In the genomic region with DNA sequence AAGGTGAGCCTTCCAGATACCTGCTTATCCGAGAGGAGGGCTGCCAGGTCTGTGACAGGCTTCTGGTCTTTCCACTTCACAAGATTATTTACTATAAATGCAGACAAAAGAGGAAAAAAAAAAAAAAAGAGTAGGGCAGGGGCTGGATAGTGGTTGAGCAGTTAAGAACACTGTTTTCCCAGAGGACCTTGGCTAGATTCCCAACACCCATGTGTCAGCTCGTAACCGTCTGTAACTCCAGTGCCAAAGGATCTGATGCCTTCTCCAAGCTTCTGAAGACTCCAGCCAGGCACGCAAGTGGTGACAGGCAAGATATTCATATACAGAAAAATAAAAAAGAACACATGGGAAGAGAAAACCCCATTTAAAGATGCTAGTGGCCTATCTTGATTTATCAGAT, we compare ENCODE assay signal across 19 mouse cellular contexts. TPM values are rescaled to one million over a fixed set of nuclear protein-coding genes. Genes with fewer than 3 reads are reported as not detected.
A peak's percentile ranks its signal among the peaks of the same experiment; 100 is the strongest.
DNase-seq lines count a peak whose midpoint lies in the region.
"Had no signal": no experiment of that assay in that cellular context is flagged by ENCODE, and none has a peak within 500 bp of the region (broad histone marks: within the 10 kb centered on the region; RNA-seq: fewer than 3 reads in every experiment).

No protein-coding gene starts in this region.

- peak; percentile 39 for DNase-seq in adrenal gland, postnatal 14 days
- DNase-seq in adrenal gland, adult 18-20 months (ENCODE audit: low spot score in 2 of 2), result no peak
- peak; percentile 26 for DNase-seq in gastrocnemius, adult 18-20 months (ENCODE audit: low spot score)
- no peak for DNase-seq in gastrocnemius, adult 8-10 months (ENCODE audit: low spot score in 2 of 2)
- DNase-seq in 3T3-L1 (ENCODE audit: low read depth, low spot score), result peak; percentile 47
- DNase-seq in fat pad, adult 2 months (ENCODE audit: extremely low read depth, low read depth, low spot score), result peak; percentile 70
- no peak for DNase-seq in spleen, postnatal 14 days (ENCODE audit: low spot score in 2 of 2)
- DNase-seq: cerebellum, adult 8-10 months; gastrocnemius, postnatal 14 days; heart, postnatal 14 days; kidney, postnatal 25 days; liver; liver, postnatal 0 days; thymus, adult 2 months had no signal

RNA-seq across cellular contexts. Expression of gene Cldn12, which starts 11.4 kb away (rescaled TPM):
- total RNA-seq in adrenal gland, postnatal 14 days (2021), result 20.4 and 21.3 TPM in 2 replicates
- 10 to 100 TPM; 17.5 to 18.0 TPM for total RNA-seq in adrenal gland, adult 18-20 months (2021)
- 10 to 100 TPM in 1 of 2 experiments, 1 to 10 TPM in 1; 9.0 to 10.7 TPM for total RNA-seq in gastrocnemius, adult 18-20 months (2021)
- 10 to 100 TPM; 12.1 to 15.5 (median 14.1) TPM for total RNA-seq in gastrocnemius, adult 8-10 months (2022)

RNA-seq across cellular contexts. Expression of gene 1700015F17Rik, which starts 24.4 kb away (rescaled TPM):
- not detected in 2 replicates for total RNA-seq in adrenal gland, postnatal 14 days (2021)
- total RNA-seq in adrenal gland, adult 18-20 months (2021), result not detected
- total RNA-seq in gastrocnemius, adult 18-20 months (2021), result not detected
- total RNA-seq in gastrocnemius, adult 8-10 months (2022), result not detected
- total RNA-seq: ES-E14; gastrocnemius, postnatal 14 days; heart, postnatal 14 days; layer of hippocampus, adult 2 months; layer of hippocampus, postnatal 25 days; megakaryocyte progenitor cell, adult 5-6 weeks; midbrain, postnatal 0 days had no signal

RNA-seq across cellular contexts. Expression of gene Gtpbp10, which starts 56.0 kb away (rescaled TPM):
- 15.9 and 19.4 TPM in 2 replicates for total RNA-seq in adrenal gland, postnatal 14 days (2021)
- total RNA-seq in adrenal gland, adult 18-20 months (2021), result 10 to 100 TPM; 10.2 to 10.3 TPM
- 1 to 10 TPM; 6.6 to 7.7 TPM for total RNA-seq in gastrocnemius, adult 18-20 months (2021)
- 10 to 100 TPM in 1 of 4 experiments, 1 to 10 TPM in 3; 6.7 to 10.0 (median 7.6) TPM for total RNA-seq in gastrocnemius, adult 8-10 months (2022)

Comparison
In these comparisons a context has a peak if more than half of its experiments do, and no peak if none do; other contexts are left out.
1. DNase-seq: peak in adrenal gland, postnatal 14 days (single experiment), gastrocnemius, adult 18-20 months (single experiment), 3T3-L1 (single experiment) and fat pad, adult 2 months (single experiment); none in adrenal gland, adult 18-20 months (0 of 2), gastrocnemius, adult 8-10 months (0 of 2) and spleen, postnatal 14 days (0 of 2).